Mouse (Mus musculus) lung, postnatal 25 days (tissue): ENCODE results near the gene Dcxr.

Experiments used
- DNase-seq: peaks from one replicate; pipeline ENCODE4 v3.0.0; 2022; ENCODE audit warnings: low spot score

Dcxr gene

GRCm38 (mm10) chr11:120729432-120730050 is 2.5 kb upstream of the Dcxr start:
- DNase-seq = peak; percentile 80

- no peak for DNase-seq
Observed at GRCm38 (mm10) chr11:120728530-120729240, 1.6 kb upstream of the Dcxr start.

- DNase-seq = no peak
Observed at GRCm38 (mm10) chr11:120727564-120727963, 483 bp upstream of the Dcxr start.

GRCm38 (mm10) chr11:120726243-120727168 is 575 bp downstream of the Dcxr start:
- DNase-seq = no peak

- no peak for DNase-seq
Observed at GRCm38 (mm10) chr11:120723509-120723908, 3.6 kb downstream of the Dcxr start.

- DNase-seq = no peak
Observed at GRCm38 (mm10) chr11:120722761-120723382, 4.2 kb downstream of the Dcxr start.

GRCm38 (mm10) chr11:120722067-120722630 is 4.9 kb downstream of the Dcxr start:
- no peak for DNase-seq

- DNase-seq = peak; percentile 71
Observed at GRCm38 (mm10) chr11:120721124-120722066, 5.7 kb downstream of the Dcxr start, which contains the start of gene Rac3. Gene Rac3, plus strand, starts transcription at chr11:120721470.

GRCm38 (mm10) chr11:120720450-120720849 is 6.6 kb downstream of the Dcxr start:
- DNase-seq = peak; percentile 92

GRCm38 (mm10) chr11:120719841-120720376 is 7.2 kb downstream of the Dcxr start:
- no peak for DNase-seq

- no peak for DNase-seq
Observed at GRCm38 (mm10) chr11:120719242-120719641, 7.8 kb downstream of the Dcxr start.

GRCm38 (mm10) chr11:120715131-120715530 is 11.9 kb downstream of the Dcxr start:
- no peak for DNase-seq

GRCm38 (mm10) chr11:120714546-120714945 is 12.5 kb downstream of the Dcxr start:
- no peak for DNase-seq

GRCm38 (mm10) chr11:120713580-120714518 is 13.2 kb downstream of the Dcxr start, which contains the start of the genes Cenpx and Lrrc45:
Gene Cenpx, minus strand, starts transcription at chr11:120713738.
Gene Lrrc45, plus strand, starts transcription at chr11:120713925.
- peak; percentile 99 for DNase-seq

GRCm38 (mm10) chr11:120712771-120713568 is 14.1 kb downstream of the Dcxr start:
- DNase-seq = no peak

- DNase-seq = no peak
Observed at GRCm38 (mm10) chr11:120711980-120712604, 15.0 kb downstream of the Dcxr start.

GRCm38 (mm10) chr11:120710672-120711071 is 16.4 kb downstream of the Dcxr start:
- no peak for DNase-seq

GRCm38 (mm10) chr11:120709551-120709950 is 17.5 kb downstream of the Dcxr start:
- no peak for DNase-seq
